In genomic region chr19:28171836-28172534, GRCm38 (mm10) we compare ENCODE assay signal across 33 mouse cellular contexts.
DNase-seq lines count a peak whose midpoint lies in the region; ATAC-seq lines count a peak whose summit lies in the region.
"Had no signal": no experiment of that assay in that cellular context is flagged by ENCODE, and none has a peak within 500 bp of the region (broad histone marks: within the 10 kb centered on the region; RNA-seq: fewer than 3 reads in every experiment).

No protein-coding gene starts in this region.

- WGBS in embryonic facial prominence, embryonic 11.5 days = 84% methylated on average over 11 of the region's 11 CpGs
- 83% methylated on average over 11 of the region's 11 CpGs for WGBS in embryonic facial prominence, embryonic 10.5 days

- ATAC-seq in embryonic facial prominence, embryonic 11.5 days (replicated peaks; ENCODE audit: insufficient number of reproducible peaks, low FRiP score, low TSS enrichment, low read depth) = no peak
- ATAC-seq: hindbrain, postnatal 0 days; intestine, embryonic 16.5 days; midbrain, embryonic 16.5 days had no signal

- no peaks in the 10 kb centered on the region for H3K27me3 ChIP-seq in embryonic facial prominence, embryonic 11.5 days (ENCODE audit: control insufficient read depth, insufficient read depth, low read length)
- H3K27me3 ChIP-seq in embryonic facial prominence, embryonic 10.5 days (replicated peaks; ENCODE audit: low read depth, poor library complexity, severe bottlenecking) = no peaks in the 10 kb centered on the region
- H3K27me3 ChIP-seq: embryonic facial prominence, embryonic 13.5 days; hindbrain, embryonic 12.5 days; limb, embryonic 13.5 days; lung, embryonic 15.5 days; neural tube, embryonic 12.5 days had no signal

- H3K4me1 ChIP-seq in embryonic facial prominence, embryonic 11.5 days (ENCODE audit: control insufficient read depth, insufficient read depth, low read length) = no peaks in the 10 kb centered on the region
- no peaks in the 10 kb centered on the region for H3K4me1 ChIP-seq in embryonic facial prominence, embryonic 10.5 days
- H3K4me1 ChIP-seq: hindbrain, embryonic 12.5 days; limb, embryonic 13.5 days; lung, embryonic 15.5 days; neural tube, embryonic 12.5 days had no signal

- no peak overlapping the region for H3K9ac ChIP-seq in embryonic facial prominence, embryonic 11.5 days (replicated peaks; ENCODE audit: low read length)
- H3K9ac ChIP-seq: embryonic facial prominence, embryonic 13.5 days; hindbrain, embryonic 12.5 days; limb, embryonic 13.5 days; lung, embryonic 15.5 days; neural tube, embryonic 12.5 days had no signal

- H3K36me3 ChIP-seq in embryonic facial prominence, embryonic 11.5 days (replicated peaks; ENCODE audit: control insufficient read depth, insufficient read depth, low read depth, low read length) = no peaks in the 10 kb centered on the region
- no peaks in the 10 kb centered on the region for H3K36me3 ChIP-seq in embryonic facial prominence, embryonic 10.5 days (replicated peaks)
- H3K36me3 ChIP-seq: embryonic facial prominence, embryonic 13.5 days; G1E; hindbrain, embryonic 12.5 days; limb, embryonic 13.5 days; lung, embryonic 15.5 days; neural tube, embryonic 12.5 days had no signal

- H3K9me3 ChIP-seq in embryonic facial prominence, embryonic 11.5 days (replicated peaks; ENCODE audit: control insufficient read depth, low read length) = no peaks in the 10 kb centered on the region
- H3K9me3 ChIP-seq in embryonic facial prominence, embryonic 10.5 days = no peaks in the 10 kb centered on the region
- H3K9me3 ChIP-seq: embryonic facial prominence, embryonic 13.5 days; G1E; hindbrain, embryonic 12.5 days; limb, embryonic 13.5 days; lung, embryonic 15.5 days; neural tube, embryonic 12.5 days had no signal

- no peak overlapping the region for H3K27ac ChIP-seq in embryonic facial prominence, embryonic 11.5 days (replicated peaks; ENCODE audit: low read depth, low read length)
- H3K27ac ChIP-seq in embryonic facial prominence, embryonic 10.5 days (replicated peaks) = no peak overlapping the region
- H3K27ac ChIP-seq: embryonic facial prominence, embryonic 13.5 days; hindbrain, embryonic 12.5 days; hindbrain, postnatal 0 days; left cerebral cortex, adult 2 months; limb, embryonic 13.5 days; lung, embryonic 15.5 days; neural tube, embryonic 12.5 days had no signal

- no peak overlapping the region for H3K4me3 ChIP-seq in embryonic facial prominence, embryonic 11.5 days (ENCODE audit: low read depth, low read length)
- no peak overlapping the region for H3K4me3 ChIP-seq in embryonic facial prominence, embryonic 10.5 days
- H3K4me3 ChIP-seq: embryonic facial prominence, embryonic 13.5 days; erythroblast, embryonic 14.5 days; hindbrain, embryonic 12.5 days; left cerebral cortex, adult 2 months; limb, embryonic 13.5 days; lung, embryonic 15.5 days; myocyte; neural tube, embryonic 12.5 days had no signal

- peak; percentile 31 for DNase-seq in embryonic facial prominence, embryonic 11.5 days (ENCODE audit: low spot score)
- DNase-seq in embryonic facial prominence, embryonic 10.5 days (ENCODE audit: low spot score) = no peak
- DNase-seq in Muller cell, postnatal 12 days (ENCODE audit: inconsistent ontology term) = peak; percentile 40
- peak; percentile 40 to 79 for DNase-seq in kidney, adult 8-10 months
- DNase-seq in kidney, postnatal 14 days = peak; percentile 57
- no peak for DNase-seq in adrenal gland, adult 8-10 months
- DNase-seq in B cell, adult 2 months = no peak
- DNase-seq in frontal cortex, postnatal 14 days (ENCODE audit: low spot score in 2 of 2) = no peak
- DNase-seq: adrenal gland, adult 2 months; cerebellum, adult 11 months; cerebellum, adult 9-10 months; cerebellum, postnatal 36 days; gastrocnemius, postnatal 25 days; heart, adult 11 months; heart, postnatal 36 days; right cerebral cortex, adult 18-20 months; thymus, adult 2 months; thymus, postnatal 36 days had no signal

- no peak overlapping the region for H3K4me2 ChIP-seq in embryonic facial prominence, embryonic 11.5 days (ENCODE audit: low read depth, low read length)
- H3K4me2 ChIP-seq: embryonic facial prominence, embryonic 13.5 days; heart, embryonic 11.5 days; hindbrain, embryonic 12.5 days; limb, embryonic 13.5 days; liver, embryonic 11.5 days; lung, embryonic 15.5 days; midbrain, embryonic 11.5 days; neural tube, embryonic 12.5 days had no signal

Comparison
In these comparisons a context has a peak if more than half of its experiments do, and no peak if none do; other contexts are left out.
1. DNase-seq: peak in embryonic facial prominence, embryonic 11.5 days (single experiment), Muller cell, postnatal 12 days (single experiment), kidney, adult 8-10 months (2 of 2) and kidney, postnatal 14 days (single experiment); none in embryonic facial prominence, embryonic 10.5 days (single experiment), adrenal gland, adult 8-10 months (single experiment), B cell, adult 2 months (0 of 2) and frontal cortex, postnatal 14 days (0 of 2).